Mouse (Mus musculus) liver, adult 2 months (tissue): Measurements from ENCODE around the gene Calcrl. TPM values are rescaled to one million over a fixed set of nuclear protein-coding genes. Genes with fewer than 3 reads are reported as not detected.

Experiments used
- DNase-seq: peaks from one replicate; pipeline ENCODE4 v3.0.0-alpha.2; 2011; ENCODE audit warnings: low read depth, low spot score; ENCODE audit errors: extremely low read depth
- H3K27ac ChIP-seq: fragments of 200-500 bp; replicated peaks from 2 replicates; pipeline ENCODE4 v1.5.1; 2012; ENCODE audit warnings: low read depth, mild to moderate bottlenecking, control low read depth, inconsistent platforms, low read length; ENCODE audit not compliant: insufficient read depth
- H3K27me3 ChIP-seq: fragments of 200-500 bp; 2 replicates; pipeline ENCODE4 v1.6.1; 2012; ENCODE audit warnings: mild to moderate bottlenecking, moderate library complexity, low read length, inconsistent platforms; ENCODE audit not compliant: control insufficient read depth, insufficient read depth
- H3K36me3 ChIP-seq: fragments of 200-500 bp; 2 replicates; pipeline ENCODE4 v1.6.1; 2012; ENCODE audit warnings: low read length, inconsistent platforms; ENCODE audit not compliant: control insufficient read depth, insufficient read depth
- H3K4me1 ChIP-seq: fragments of 200-500 bp; 2 replicates; pipeline ENCODE4 v1.6.1; 2011; ENCODE audit warnings: low read length; ENCODE audit not compliant: control insufficient read depth, insufficient read depth
- H3K4me3 ChIP-seq: fragments of 200-500 bp; 2 replicates; pipeline ENCODE4 v1.5.1; 2011; ENCODE audit warnings: low read depth, mild to moderate bottlenecking, control low read depth, low read length, moderate library complexity; ENCODE audit not compliant: insufficient read depth
- H3K79me2 ChIP-seq: fragments of 200-500 bp; 2 replicates; pipeline ENCODE4 v1.6.1; 2012; ENCODE audit warnings: inconsistent platforms, mild to moderate bottlenecking, low read length, moderate library complexity; ENCODE audit not compliant: control insufficient read depth, insufficient read depth
- H3K9ac ChIP-seq: fragments of 200-500 bp; 2 replicates; pipeline ENCODE4 v1.6.1; 2012; ENCODE audit warnings: low read depth, mild to moderate bottlenecking, control low read depth, inconsistent platforms, low read length
- CTCF ChIP-seq: fragments of 200-500 bp; IDR thresholded peaks from 2 replicates; pipeline ENCODE4 v1.5.1; 2011; ENCODE audit warnings: low read depth, low read length, control low read depth
- POLR2A ChIP-seq: fragments of 200-500 bp; IDR thresholded peaks from 2 replicates; pipeline ENCODE4 v1.6.1; 2011; ENCODE audit warnings: low read length, control low read depth; ENCODE audit not compliant: insufficient read depth; ENCODE audit errors: extremely low read depth
- WGBS: fragments of 180-500 bp; shearing (Covaris S2); methylation state at CpG from one replicate; pipeline ENCODE4 v1.1.7; 2018; 5-methylcytosine and 5-hydroxymethylcytosine counted together
- polyA plus RNA-seq: library from polyadenylated mRNA; depleted of rRNA; stranded (reverse); fragments of >200 nt; gene quantifications from 2 replicates; pipeline ENCODE4 v1.2.3, GENCODE M21; 2012
- total RNA-seq: library from RNA; depleted of rRNA; stranded (reverse); fragments of >200 nt; gene quantifications from 2 replicates; pipeline ENCODE4 v1.2.3, GENCODE M21; 2014

Gene Calcrl
- total and polyA plus RNA-seq, 2 experiments = 7.5 to 31.3 TPM

- TF ChIP-seq CTCF = no peak
- no peak for TF ChIP-seq POLR2A
- no peak for DNase-seq
- no peak overlapping the region for H3K4me3 ChIP-seq
- no peaks in the 10 kb centered on the region for H3K36me3 ChIP-seq
- no peak overlapping the region for H3K9ac ChIP-seq
- H3K27me3 ChIP-seq = no peaks in the 10 kb centered on the region
- 71% methylated on average over 5 of the region's 5 CpGs for WGBS
- no peaks in the 10 kb centered on the region for H3K4me1 ChIP-seq
- H3K79me2 ChIP-seq = no peaks in the 10 kb centered on the region
- no peak overlapping the region for H3K27ac ChIP-seq
Measured at GRCm38 (mm10) chr2:84441940-84442339, 16.7 kb upstream of the Calcrl start.

- no peaks in the 10 kb centered on the region for H3K36me3 ChIP-seq
- H3K9ac ChIP-seq = no peak overlapping the region; the same call in 1 of the 2 replicates
- H3K4me1 ChIP-seq = peaks cover 2% of the 10 kb centered on the region
- no peaks in the 10 kb centered on the region for H3K79me2 ChIP-seq
- peak; percentile 75 for DNase-seq
- H3K4me3 ChIP-seq = no peak overlapping the region
- 13% methylated on average over 11 of the region's 11 CpGs for WGBS
- H3K27me3 ChIP-seq = no peaks in the 10 kb centered on the region
- H3K27ac ChIP-seq = no peak overlapping the region
- TF ChIP-seq POLR2A (no peak), CTCF (peak; percentile 46)
Measured at GRCm38 (mm10) chr2:84429724-84430123, 4.5 kb upstream of the Calcrl start.

- H3K9ac ChIP-seq = no peak overlapping the region
- WGBS = 68% methylated on average over 3 of the region's 3 CpGs
- no peaks in the 10 kb centered on the region for H3K79me2 ChIP-seq
- H3K36me3 ChIP-seq = no peaks in the 10 kb centered on the region
- no peak overlapping the region for H3K27ac ChIP-seq
- H3K4me3 ChIP-seq = no peak overlapping the region
- no peak for DNase-seq
- TF ChIP-seq CTCF = no peak
- TF ChIP-seq POLR2A = no peak
- no peaks in the 10 kb centered on the region for H3K27me3 ChIP-seq
- H3K4me1 ChIP-seq = peaks cover 2% of the 10 kb centered on the region
Measured at GRCm38 (mm10) chr2:84428836-84429235, 3.6 kb upstream of the Calcrl start.

GRCm38 (mm10) chr2:84426531-84426930, 1.3 kb upstream of the Calcrl start:
- Histone ChIP-seq H3K4me1 (peaks cover 2% of the 10 kb centered on the region), H3K4me3 (no peak overlapping the region), H3K27me3 (no peaks in the 10 kb centered on the region), H3K27ac (no peak overlapping the region), H3K9ac (no peak overlapping the region), H3K36me3 (no peaks in the 10 kb centered on the region), H3K79me2 (no peaks in the 10 kb centered on the region)
- no peak for TF ChIP-seq CTCF
- TF ChIP-seq POLR2A = no peak
- WGBS = 78% methylated on average over 4 of the region's 4 CpGs
- DNase-seq = peak; percentile 19

- no peak overlapping the region for H3K27ac ChIP-seq
- H3K4me1 ChIP-seq = no peaks in the 10 kb centered on the region
- no peaks in the 10 kb centered on the region for H3K79me2 ChIP-seq
- H3K27me3 ChIP-seq = no peaks in the 10 kb centered on the region
- TF ChIP-seq POLR2A (no peak), CTCF (no peak)
- H3K4me3 ChIP-seq = no peak overlapping the region
- peaks cover 3% of the 10 kb centered on the region for H3K36me3 ChIP-seq
- H3K9ac ChIP-seq = no peak overlapping the region
- DNase-seq = no peak
- 85% methylated on average over 4 of the region's 4 CpGs for WGBS
Measured at GRCm38 (mm10) chr2:84416501-84416900, 8.7 kb downstream of the Calcrl start.

- Histone ChIP-seq H3K9ac (no peak overlapping the region), H3K4me3 (no peak overlapping the region), H3K27ac (no peak overlapping the region), H3K79me2 (no peaks in the 10 kb centered on the region), H3K27me3 (no peaks in the 10 kb centered on the region), H3K36me3 (peaks cover 3% of the 10 kb centered on the region; the same call in 1 of the 2 replicates), H3K4me1 (no peaks in the 10 kb centered on the region)
- TF ChIP-seq CTCF (no peak), POLR2A (no peak)
- no peak for DNase-seq
Measured at GRCm38 (mm10) chr2:84409796-84410592, 15.2 kb downstream of the Calcrl start.
